Mouse (Mus musculus): Measurements from ENCODE around the gene Gpc3.

The Gpc3 gene

DNA sequence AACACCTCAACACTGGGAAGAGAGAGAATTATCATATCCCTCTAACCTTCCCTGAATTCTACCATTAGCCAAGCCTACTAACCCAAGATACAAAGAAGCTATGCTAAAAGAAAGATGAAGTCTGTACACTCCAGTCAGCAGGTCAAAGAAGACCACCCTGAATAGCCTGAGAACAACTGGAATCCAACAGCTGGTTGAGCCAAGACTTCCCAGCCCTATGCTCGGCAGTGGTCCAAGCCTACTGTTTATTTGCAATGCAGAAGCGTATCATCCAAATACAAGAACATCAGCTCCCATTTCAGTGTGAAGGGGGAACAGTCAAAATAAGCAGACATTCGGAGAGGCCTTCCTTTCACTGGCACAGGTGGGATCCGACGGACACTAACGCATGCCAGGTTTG, 56.3 kb downstream of the Gpc3 start:
- no peak for DNase-seq

DNA sequence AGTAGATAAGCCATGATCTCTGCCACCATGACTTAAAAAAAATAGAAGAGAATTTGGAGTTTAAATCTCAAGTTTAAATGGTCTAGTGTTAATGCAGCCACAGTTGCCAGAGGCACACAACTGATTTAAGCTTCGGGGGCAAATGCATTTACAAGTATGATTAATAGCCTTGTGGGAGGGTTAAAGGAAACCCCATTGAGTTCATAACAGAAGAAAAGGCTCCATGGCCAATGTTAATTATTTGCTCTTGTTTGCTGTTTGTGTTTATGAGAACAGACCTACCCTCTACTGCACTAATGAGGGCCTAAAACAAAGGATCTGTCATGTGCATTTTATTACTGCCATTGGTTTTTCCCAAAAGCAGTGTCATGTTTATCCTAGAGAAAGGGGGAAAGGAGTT, 62.5 kb downstream of the Gpc3 start:
- DNase-seq, result no peak

DNA sequence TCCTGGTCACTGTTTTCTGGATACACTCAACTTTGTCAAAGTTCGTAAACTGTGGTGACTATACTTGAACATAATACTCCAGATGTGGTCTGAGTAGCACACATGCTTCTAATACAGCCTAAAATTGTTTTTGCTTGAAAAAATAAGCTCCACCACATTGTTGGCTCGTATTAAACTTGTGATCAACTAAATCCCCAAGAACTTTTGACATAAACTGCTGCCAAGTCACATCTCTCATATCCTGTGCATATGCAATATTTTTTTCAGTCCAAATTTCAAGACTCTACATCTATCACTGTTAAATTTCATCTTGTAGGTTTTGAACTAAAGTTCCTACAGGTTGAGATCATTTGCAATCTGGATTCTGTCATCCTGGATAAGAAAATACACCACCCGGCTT, 69.1 kb downstream of the Gpc3 start:
- DNase-seq, result no peak

DNA sequence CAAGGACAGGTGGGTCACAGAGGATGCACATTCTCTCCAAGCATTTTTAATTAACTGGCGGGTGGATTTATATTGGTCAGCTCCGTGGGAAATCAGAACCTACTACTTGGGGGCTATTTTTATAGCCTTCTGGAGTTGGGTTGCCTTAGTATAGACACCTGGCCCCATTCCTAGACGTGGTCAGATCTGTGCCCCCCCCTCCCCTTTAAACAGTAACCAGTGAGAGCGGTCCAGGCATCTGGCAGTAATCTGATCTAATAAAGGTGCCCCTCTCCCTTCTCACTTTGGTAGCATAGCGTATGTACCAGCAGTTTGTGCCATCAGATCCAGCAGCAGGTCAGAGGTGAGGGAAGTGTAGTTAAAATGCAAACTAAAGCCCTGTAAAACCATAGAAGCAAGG, 76.5 kb downstream of the Gpc3 start:
- no peak for DNase-seq

DNA sequence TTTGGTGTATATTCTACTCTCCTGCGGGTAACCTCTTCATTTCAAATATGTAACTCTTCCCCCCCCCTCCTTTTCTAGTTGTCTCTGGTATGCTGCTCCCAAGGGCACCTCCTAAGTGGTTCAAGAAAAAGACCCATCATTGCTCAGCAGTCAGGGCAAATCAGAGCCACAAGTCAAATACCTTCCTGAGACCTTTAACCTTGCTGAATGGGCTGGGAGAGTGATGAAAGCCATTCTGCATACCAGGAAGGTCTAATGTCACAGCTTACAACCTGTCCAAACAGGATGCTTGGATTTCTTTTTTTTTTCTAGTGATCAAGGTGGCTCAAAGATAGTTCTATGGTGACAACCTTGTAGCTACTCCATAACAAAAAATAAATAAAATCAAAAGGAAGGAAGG, 80.0 kb downstream of the Gpc3 start:
- DNase-seq, result peak; percentile 26

DNA sequence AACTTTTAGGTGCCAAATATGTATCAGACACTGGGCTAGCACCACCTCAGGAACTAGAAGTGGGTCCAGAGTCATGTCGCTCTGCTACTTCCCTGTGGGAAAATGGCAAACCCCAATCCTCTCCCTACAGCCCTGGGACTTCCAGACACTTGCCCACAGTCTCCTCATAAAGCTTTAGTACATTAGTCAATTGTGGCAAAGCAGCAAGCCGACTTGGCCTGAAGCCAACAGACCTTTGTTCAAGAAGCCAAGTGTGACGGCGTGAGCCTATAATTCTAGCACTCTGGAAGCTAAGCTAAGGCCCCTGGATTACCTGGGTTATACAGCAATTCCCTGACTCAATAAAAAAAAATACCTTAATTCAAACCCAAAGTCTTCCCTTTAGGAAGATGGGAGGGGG, 80.7 kb downstream of the Gpc3 start:
- peak; percentile 85 for DNase-seq

DNA sequence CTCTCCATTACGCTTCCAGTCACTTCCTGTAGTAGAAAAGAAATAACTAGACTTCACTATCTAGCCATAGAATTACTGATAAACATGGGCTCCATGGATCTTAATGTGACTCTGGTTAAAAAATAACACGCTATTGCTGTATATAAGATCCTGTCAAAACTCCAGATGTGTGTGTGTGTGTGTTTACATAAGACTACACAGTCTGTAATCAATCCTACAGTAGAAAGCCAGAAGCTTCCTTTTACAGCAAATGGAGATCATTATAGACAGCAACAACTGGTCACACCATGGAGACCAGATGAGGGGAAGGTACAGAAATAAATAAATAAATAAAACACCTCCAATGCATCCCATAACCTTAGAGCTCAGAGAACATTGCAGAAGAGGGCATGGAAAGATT, 81.6 kb downstream of the Gpc3 start:
- DNase-seq, result no peak

DNA sequence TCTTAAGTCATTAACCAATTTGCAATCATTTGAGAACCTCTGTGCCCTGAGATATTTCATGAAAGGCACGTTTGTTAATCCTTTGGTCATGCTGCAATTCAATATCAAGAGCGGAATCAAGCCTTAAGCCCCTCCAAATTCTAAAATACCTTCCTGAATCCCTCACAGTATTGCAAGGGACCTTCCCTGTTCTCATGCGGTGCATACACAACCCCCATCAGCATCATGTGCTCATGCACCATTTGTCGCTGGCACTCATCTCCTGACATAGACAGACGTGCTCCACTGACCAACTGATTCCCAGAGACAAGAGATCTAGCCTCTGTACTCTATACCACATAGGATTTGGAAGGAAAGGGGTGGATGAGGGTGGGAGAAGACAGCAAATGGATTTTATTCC, 87.7 kb downstream of the Gpc3 start:
- DNase-seq, result no peak

DNA sequence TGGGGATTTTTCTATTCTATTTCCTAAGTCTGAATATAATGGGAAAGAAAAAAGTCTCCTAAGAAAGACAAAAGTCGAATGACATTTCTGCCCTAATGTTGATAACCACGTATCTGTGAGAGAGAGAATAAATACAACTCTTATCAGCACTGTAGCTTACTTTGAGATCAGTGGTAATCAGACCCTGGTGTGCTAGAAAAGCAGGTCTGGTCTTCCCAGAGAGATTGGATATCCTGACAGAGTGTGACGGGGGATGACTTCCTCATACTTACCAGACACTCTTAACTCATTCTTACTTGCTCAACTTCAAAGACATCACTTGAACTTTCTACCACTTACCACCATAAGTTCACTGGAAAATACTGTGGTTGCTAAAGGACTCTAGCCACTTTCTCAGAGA, 88.6 kb downstream of the Gpc3 start:
- DNase-seq, result no peak

DNA sequence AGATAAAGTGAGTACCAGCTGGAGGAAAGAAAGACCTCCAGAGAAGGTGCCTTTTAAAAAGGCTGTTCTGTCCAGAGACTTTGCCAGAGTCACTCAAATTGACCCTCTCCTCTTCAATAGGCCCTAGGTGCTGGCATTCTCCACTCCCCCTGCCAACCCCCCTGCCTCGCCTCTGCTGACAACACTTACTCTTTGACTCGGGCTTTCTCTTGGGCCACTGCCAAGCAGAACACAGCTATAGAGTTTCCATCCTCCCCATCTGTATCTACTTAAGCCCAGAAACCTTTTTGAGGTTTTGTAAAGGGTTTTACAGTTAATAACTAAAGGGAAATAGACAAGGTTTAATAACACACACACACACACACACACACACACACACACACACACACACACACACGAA, 99.2 kb downstream of the Gpc3 start:
- DNase-seq, result no peak

DNA sequence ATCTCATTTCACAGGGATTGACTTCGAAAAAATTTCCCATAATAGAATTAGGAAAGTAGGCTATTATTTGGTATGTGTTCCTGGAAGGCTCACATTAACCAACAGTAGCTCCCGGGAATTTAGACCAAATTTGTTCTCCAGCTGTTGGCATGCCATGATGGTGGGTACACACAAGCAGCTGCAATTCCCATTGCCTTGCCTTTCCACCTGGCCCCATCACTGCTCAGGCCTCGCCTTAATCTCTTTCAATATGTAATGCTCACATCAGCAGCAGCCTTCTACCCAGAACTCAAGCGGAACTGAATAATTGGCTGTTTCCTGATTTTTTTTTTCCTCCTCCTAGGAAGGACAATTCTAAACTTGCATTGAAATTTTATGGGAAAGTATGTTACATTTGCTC, 102.6 kb downstream of the Gpc3 start:
- no peak for DNase-seq

DNA sequence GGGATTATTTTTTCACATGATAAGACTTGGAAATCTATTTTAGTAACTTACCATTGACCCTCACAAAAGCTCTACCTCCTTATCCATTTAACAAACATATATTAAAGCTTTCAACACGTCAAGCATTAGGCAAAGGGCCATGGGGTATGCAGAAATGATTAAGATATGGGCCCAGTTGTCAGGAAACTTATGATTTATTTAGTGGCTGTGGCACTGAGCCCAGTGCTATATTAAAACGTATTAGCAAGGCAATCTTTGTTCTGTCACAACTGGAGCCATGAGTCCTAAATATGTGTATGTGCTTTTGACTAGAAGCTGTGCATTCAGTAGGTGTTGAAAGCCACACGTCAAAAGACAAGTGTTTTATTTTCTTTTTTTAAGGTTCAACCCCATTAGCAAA, 109.9 kb downstream of the Gpc3 start:
- DNase-seq, result no peak

DNA sequence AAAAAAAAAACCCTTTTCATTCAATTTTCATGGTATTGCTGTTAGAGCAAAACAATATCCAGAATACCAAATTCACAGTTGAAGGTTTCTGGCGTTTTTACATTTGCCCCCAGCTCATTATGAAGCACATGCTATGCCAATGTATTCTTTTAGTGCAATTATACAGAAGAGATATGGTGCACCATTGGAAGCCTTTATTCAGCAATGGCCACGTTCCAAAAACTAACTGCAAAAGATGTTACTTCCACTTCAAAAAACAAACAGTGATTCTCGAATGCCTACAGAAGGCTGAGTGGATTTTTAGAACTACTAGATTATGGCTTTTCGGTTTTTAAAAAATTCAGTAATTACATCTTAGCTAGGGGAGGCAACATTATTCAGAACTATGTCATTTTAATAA, 124.3 kb downstream of the Gpc3 start:
- no peak for DNase-seq

DNA sequence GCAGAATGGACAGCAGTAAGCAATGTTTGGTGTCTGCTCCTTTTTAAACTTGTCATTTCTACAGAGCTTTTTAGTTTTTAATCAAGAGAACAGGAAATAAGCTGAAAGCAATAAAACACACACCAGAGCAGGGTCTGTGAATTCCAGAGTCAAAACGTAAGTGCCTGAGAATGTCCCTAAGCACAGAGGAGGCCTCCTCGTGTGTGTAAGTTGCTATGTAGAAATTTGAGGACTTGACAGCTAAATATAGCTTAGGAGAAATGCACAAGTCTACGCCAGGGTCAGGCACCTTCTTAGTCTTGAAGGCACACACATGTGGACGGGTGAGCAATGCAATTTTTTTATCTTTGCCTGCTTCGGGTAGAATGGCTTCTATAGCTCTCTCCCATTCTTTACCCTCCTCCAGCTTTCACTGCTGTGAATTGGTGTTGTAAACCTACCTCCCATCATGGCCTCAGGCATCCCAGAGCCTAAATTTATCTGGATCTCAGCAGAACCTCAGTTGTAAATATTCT, 158.6 kb downstream of the Gpc3 start:
- no peak for DNase-seq

DNA sequence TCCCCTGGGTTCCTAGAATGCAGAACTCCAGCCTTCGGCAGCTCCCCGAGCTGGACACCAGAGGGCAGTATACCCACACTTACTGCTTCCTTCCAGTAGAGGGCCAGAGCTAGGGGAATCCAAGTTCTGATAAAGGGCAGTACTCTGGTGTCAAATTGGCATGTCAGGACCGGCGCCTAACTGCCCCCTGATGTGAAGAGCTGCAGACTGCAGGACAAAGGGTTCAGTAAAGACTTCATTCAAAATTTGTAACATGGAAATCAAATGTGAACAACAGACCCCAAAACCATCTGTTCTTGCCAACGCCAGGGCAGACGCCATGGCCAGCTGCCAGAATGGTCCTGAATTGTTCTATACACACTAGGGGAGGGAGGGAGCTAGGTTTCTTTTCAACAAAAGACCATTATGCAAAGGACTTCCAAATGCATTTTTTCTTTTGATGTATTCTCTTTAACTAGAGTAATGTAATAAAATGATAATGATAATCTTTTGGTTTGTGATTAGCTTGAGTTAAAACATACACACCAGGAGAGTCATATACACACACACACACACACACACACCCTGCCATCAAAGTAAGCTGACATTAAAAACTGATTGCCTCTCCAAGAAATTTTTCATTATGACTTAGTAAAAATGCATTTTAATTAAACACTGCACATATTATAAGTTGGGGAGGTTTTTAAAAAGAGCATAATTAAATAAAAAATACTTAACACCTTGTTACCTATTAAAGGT, 160.1 kb downstream of the Gpc3 start:
- peak; percentile 69 for DNase-seq

DNA sequence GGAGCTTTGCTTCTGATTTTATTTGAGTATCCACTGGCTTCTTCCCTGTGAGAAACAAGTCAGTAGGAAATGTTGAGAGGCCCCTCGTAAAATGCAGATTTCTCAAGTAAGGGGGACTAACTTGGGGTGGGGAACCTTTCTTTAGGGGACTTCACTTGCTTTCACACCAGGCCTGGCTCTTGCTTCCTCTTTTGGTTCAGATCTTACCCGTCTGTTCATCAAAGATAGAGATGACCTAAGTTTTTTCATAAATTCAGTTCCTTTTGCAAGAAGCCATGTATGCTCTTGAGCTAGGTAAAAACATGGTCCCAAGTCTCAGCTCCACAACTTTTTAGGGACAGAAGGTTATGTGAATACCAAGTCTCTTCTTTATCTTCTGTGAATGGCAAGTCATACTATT, 164.6 kb downstream of the Gpc3 start:
- no peak for DNase-seq

DNA sequence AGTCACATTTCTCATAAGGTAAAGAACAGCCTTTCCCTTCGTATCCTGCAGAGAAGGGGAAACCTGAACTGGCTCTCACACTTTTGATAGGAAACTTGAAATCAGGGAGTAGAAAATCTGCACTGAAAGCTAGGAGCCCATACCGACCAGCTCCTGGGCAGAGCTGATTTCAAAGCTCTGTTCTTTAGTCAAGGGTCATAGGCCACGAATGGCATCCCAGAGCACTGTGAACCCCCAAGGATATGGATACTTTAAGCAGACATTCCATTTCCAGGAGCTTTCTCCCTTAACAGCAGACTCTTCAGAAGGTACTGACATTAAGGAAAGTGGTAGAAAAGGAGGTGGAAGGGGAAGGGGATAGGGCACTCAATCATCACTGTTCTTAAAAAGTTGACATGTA, 165.3 kb downstream of the Gpc3 start:
- no peak for DNase-seq

DNA sequence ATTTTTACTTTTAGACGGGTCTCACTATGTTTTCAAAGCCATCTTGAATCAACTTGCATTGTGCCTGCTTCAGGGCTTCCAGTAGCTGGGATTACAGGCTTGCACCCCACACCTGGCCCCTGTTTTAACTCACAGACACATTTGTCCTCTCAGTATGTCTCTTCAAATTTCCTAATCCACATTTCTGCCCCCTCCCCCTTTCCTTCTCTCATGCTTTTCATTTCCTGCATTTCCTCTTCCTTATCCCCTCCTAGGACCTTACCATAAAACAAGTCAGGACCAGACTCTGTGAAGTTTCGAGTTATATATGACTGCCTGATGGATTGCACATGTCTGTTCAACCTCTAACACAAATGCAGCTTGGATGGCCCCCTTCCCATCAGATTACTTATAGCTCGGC, 167.2 kb downstream of the Gpc3 start:
- no peak for DNase-seq

DNA sequence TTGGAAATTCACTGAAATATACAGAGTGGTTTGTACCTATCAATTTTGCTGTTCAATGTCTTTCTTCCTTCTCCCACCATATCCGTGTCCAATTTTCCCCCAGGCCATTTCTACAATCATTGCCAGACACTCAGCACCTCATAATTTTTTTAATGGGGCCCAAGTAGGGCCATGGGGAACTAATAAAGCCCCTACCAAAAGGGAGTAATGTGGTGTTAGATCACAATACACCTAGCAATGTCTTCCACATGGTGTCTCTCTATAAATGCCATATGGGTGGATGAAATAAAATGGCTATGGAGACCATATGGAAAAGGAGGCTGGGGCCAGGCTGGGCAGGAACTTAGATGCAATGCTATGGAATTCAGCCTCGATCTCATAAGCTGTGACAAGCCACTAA, 168.8 kb downstream of the Gpc3 start:
- no peak for DNase-seq

DNA sequence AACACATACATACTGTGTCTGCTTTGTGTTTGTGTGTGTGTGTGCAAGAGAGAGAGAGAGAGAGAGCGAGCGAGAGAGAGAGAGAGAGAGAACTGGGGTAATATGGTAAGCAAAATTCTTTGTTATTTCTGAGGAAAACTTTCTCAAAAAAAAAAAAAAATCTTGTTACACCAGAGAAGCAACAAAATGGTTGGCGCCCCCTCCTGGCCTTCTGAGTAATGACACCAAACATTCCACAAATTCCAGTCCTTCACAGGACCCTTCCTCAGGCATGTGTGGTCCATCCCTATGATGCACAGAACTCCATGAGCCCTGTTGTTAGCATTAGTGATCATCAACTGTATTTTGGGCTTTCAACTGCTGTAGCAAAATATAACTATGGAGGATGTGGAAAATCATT, 172.0 kb downstream of the Gpc3 start:
- DNase-seq, result peak; percentile 1

DNA sequence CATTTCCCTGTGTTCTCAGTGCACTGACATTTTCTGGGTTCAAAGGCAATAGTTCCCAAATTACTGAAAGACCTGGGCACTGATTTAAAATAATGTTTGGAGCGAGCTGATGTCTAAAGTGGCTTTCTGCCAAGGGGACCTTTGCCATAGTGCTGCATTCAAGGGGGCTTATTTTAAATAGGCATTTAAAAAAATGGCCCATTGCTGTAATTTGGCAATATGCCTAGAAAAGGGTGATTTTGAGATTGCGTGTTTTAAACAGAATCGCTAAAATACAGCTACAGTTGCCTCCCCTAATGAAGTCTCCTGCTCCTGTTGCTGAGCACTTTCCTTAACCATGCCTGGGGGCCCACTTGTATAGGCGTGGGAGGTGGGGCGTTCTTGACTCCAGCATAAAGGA, 174.3 kb downstream of the Gpc3 start:
- DNase-seq, result no peak

DNA sequence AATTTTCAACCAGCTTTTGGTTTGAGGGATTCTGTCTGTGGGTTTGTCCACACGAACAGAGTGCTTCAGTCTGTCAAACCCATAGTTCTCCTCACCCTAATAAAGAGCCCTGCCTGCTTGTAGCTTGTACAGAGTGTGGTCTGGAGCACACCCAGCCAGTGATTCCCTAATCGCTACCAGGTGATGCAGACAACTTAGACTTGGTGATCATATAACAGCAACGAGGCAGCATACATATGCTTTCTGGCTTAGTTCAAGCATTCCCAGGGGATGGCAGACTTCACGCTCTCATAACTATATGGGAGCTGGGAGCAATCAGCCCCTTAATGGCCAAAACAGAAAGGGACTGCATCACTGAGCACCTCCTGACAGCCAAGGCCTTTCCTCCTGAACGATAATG, 188.1 kb downstream of the Gpc3 start:
- no peak for DNase-seq

DNA sequence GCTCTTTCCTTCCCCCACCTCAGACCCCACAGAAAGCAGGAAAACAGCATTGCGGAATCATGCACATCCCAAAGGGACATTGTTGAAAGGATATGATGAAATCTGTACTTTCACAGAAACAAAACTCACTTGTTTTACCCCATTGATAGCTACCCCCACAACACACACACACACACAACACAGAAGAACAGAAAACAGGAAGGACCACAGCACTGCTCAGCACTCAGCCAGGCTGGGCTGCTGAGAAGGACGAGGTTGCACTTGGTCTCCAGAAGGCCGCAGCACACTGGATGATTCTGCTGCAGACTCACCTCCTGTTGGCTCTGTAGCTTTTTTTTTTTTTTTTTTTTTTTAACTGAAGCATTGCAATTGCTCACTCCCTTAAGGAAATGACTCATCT, 193.9 kb downstream of the Gpc3 start:
- no peak for DNase-seq

DNA sequence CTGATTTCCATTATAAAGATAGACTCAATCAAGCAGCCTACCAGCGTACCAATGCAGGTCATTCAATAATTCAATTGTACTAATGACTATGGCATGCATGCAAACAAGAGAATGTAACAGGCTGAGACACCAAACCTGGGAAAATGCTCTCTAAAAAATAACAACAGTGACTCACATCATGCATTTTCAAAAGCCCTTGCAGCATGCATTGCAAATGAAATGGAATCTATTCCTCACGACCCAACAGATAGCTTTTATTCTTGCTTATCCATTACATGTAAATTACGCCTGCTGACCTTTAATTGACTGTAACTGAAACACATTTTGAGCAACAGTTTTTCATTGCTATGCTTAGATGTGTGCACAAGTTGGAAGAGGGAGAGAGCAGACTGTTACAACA, 200.8 kb downstream of the Gpc3 start:
- DNase-seq, result no peak

DNA sequence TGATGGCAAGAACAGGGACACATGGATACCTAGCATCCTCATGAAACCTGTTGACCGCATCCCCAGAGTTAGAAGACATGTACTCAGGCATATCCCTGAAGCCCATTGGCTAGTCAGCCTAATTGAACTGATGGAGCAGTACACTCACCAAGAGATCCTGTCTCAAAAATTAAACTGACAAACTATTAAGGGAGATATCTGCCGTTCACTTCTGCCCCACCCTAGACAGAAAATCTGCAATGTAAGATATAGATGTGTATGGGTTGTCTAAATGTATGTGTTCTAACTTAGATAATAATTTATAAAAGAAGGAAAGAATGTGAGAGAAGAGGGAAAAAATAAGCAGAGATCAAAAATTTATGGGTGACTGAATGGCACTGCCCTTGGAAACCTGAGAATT, 212.6 kb downstream of the Gpc3 start:
- DNase-seq, result no peak

DNA sequence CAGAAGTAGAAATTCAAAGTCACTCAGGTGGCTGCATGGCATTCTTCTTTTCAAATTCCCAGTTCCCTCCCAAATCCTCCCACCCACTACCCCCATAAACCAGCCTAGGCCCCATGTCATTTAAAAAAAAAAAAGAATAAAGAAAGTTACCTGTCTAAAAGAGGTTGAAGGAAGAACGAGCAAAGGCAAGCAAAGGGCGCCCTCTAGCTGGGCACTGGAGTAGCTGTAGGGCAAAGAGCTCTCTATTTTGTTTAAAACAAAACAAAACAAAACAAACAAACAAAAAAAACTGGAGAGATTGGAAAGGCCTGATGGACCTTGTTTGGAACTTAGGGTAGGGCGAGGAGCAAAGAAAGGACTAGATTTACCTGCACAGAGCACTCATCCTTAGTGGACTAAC, 238.6 kb downstream of the Gpc3 start:
- peak; percentile 30 for DNase-seq

Data from kidney, adult 9 months (tissue).